Mouse (Mus musculus) forebrain, embryonic 11.5 days (tissue): Measurements from ENCODE around the gene Cyb5r2. TPM values are rescaled to one million over a fixed set of nuclear protein-coding genes. Genes with fewer than 3 reads are reported as not detected.

Experiments
- ATAC-seq: fragments of 200-750 bp; cut with Nextera tagmentation; replicated peaks from 2 replicates; pipeline ENCODE4 v1.8.0; 2017; ENCODE audit warnings: moderate TSS enrichment; ENCODE audit not compliant: low FRiP score
- DNase-seq: peaks from one replicate; pipeline ENCODE4 v3.0.0-alpha.2; 2017; ENCODE audit warnings: low spot score
- H3K27ac ChIP-seq: fragments of 300-500 bp; sonication (generic); 2 replicates; pipeline ENCODE4 v1.5.1; 2014; ENCODE audit warnings: low read depth, low read length
- H3K27me3 ChIP-seq: fragments of 300-500 bp; sonication (generic); 2 replicates; pipeline ENCODE4 v1.6.1; 2014; ENCODE audit warnings: mild to moderate bottlenecking, low read length, mixed read lengths; ENCODE audit not compliant: control insufficient read depth, insufficient read depth
- H3K36me3 ChIP-seq: fragments of 300-500 bp; sonication (generic); 2 replicates; pipeline ENCODE4 v1.6.1; 2014; ENCODE audit warnings: mild to moderate bottlenecking, low read length, moderate library complexity, mixed read lengths; ENCODE audit not compliant: control insufficient read depth, insufficient read depth
- H3K4me1 ChIP-seq: fragments of 300-500 bp; sonication (generic); replicated peaks from 2 replicates; pipeline ENCODE4 v1.6.1; 2014; ENCODE audit warnings: low read length, mixed read lengths; ENCODE audit not compliant: control insufficient read depth, insufficient read depth
- H3K4me2 ChIP-seq: fragments of 300-500 bp; sonication (generic); 2 replicates; pipeline ENCODE4 v1.6.1; 2014; ENCODE audit warnings: low read depth, mild to moderate bottlenecking, low read length, moderate library complexity, mixed read lengths; ENCODE audit not compliant: severe bottlenecking
- H3K4me3 ChIP-seq: fragments of 300-500 bp; sonication (generic); 2 replicates; pipeline ENCODE4 v1.5.1; 2014; ENCODE audit warnings: low read depth, low read length
- H3K9ac ChIP-seq: fragments of 300-500 bp; sonication (generic); 2 replicates; pipeline ENCODE4 v1.6.1; 2014; ENCODE audit warnings: low read length
- H3K9me3 ChIP-seq: fragments of 300-500 bp; sonication (generic); 2 replicates; pipeline ENCODE4 v1.6.1; 2016; ENCODE audit warnings: low read length, mixed read lengths; ENCODE audit not compliant: control insufficient read depth
- WGBS: fragments of 180-500 bp; shearing (Covaris S2); extraction: QIAGEN DNeasy Blood & Tissue Kit; methylation state at CpG from one replicate; pipeline ENCODE4 v1.1.7; 2014; 5-methylcytosine and 5-hydroxymethylcytosine counted together
- polyA plus RNA-seq: library from polyadenylated mRNA; unstranded; fragments of >200 nt; fragmentation: Nextera tagmentation; extraction: Ambion mirVana; gene quantifications from 2 replicates; pipeline ENCODE4 v1.2.1, GENCODE M21; 2014

Cyb5r2 gene
- polyA plus RNA-seq, 1 experiment from 2014 or later = 0.11 TPM

- no peak overlapping the region for H3K4me2 ChIP-seq
- H3K9ac ChIP-seq = no peak overlapping the region
- DNase-seq (no peak), ATAC-seq (no peak)
- no peaks in the 10 kb centered on the region for H3K36me3 ChIP-seq
- H3K4me1 ChIP-seq = no peaks in the 10 kb centered on the region
- 93% methylated on average over 4 of the region's 4 CpGs for WGBS
- no peak overlapping the region for H3K4me3 ChIP-seq
- H3K9me3 ChIP-seq = no peaks in the 10 kb centered on the region
- H3K27me3 ChIP-seq = no peaks in the 10 kb centered on the region
- H3K27ac ChIP-seq = no peak overlapping the region
These were observed 13.4 kb downstream of the Cyb5r2 start for GRCm38 (mm10) chr7:107744454-107744853.

GRCm38 (mm10) chr7:107742963-107743465 lies 14.8 kb downstream of the Cyb5r2 start:
- no peak for ATAC-seq
- H3K4me3 ChIP-seq = no peak overlapping the region
- H3K36me3 ChIP-seq = no peaks in the 10 kb centered on the region
- no peaks in the 10 kb centered on the region for H3K9me3 ChIP-seq
- no peak overlapping the region for H3K9ac ChIP-seq
- H3K27me3 ChIP-seq = no peaks in the 10 kb centered on the region
- WGBS = 92% methylated on average over 10 of the region's 10 CpGs
- peak; percentile 40 for DNase-seq
- no peak overlapping the region for H3K27ac ChIP-seq
- no peak overlapping the region for H3K4me2 ChIP-seq
- H3K4me1 ChIP-seq = no peaks in the 10 kb centered on the region

- H3K4me1 ChIP-seq = no peaks in the 10 kb centered on the region
- H3K27ac ChIP-seq = no peak overlapping the region
- no peak overlapping the region for H3K4me2 ChIP-seq
- H3K9me3 ChIP-seq = no peaks in the 10 kb centered on the region
- DNase-seq (peak; percentile 57), ATAC-seq (no peak)
- no peaks in the 10 kb centered on the region for H3K36me3 ChIP-seq
- H3K9ac ChIP-seq = no peak overlapping the region
- no peaks in the 10 kb centered on the region for H3K27me3 ChIP-seq
- no peak overlapping the region for H3K4me3 ChIP-seq
- WGBS = 51% methylated on average over 2 of the region's 2 CpGs
These were observed 19.1 kb downstream of the Cyb5r2 start for GRCm38 (mm10) chr7:107738726-107739125.

- Histone ChIP-seq H3K9ac (no peak overlapping the region), H3K4me3 (no peak overlapping the region), H3K4me1 (no peaks in the 10 kb centered on the region), H3K4me2 (no peak overlapping the region), H3K27ac (no peak overlapping the region), H3K36me3 (no peaks in the 10 kb centered on the region), H3K9me3 (no peaks in the 10 kb centered on the region), H3K27me3 (no peaks in the 10 kb centered on the region)
- no peak for ATAC-seq
- no peak for DNase-seq
- 75% methylated on average over 2 of the region's 2 CpGs for whole genome bisulfite sequencing
These were observed 24.7 kb downstream of the Cyb5r2 start for GRCm38 (mm10) chr7:107733162-107733561.

GRCm38 (mm10) chr7:107730587-107730986 lies 27.2 kb downstream of the Cyb5r2 start:
- Histone ChIP-seq H3K4me3 (no peak overlapping the region), H3K9me3 (no peaks in the 10 kb centered on the region; the same call in 1 of the 2 replicates), H3K4me1 (no peaks in the 10 kb centered on the region), H3K9ac (no peak overlapping the region), H3K27me3 (no peaks in the 10 kb centered on the region), H3K27ac (no peak overlapping the region), H3K36me3 (no peaks in the 10 kb centered on the region), H3K4me2 (no peak overlapping the region)
- ATAC-seq (no peak), DNase-seq (no peak)
- 84% methylated on average over 10 of the region's 10 CpGs for WGBS

GRCm38 (mm10) chr7:107727538-107727937 lies 30.3 kb downstream of the Cyb5r2 start:
- H3K4me2 ChIP-seq = no peak overlapping the region
- no peak overlapping the region for H3K9ac ChIP-seq
- H3K36me3 ChIP-seq = no peaks in the 10 kb centered on the region
- no peak for DNase-seq
- H3K4me3 ChIP-seq = no peak overlapping the region
- ATAC-seq = no peak
- H3K4me1 ChIP-seq = no peaks in the 10 kb centered on the region
- no peaks in the 10 kb centered on the region; the same call in 1 of the 2 replicates for H3K9me3 ChIP-seq
- WGBS = 74% methylated on average over 3 of the region's 3 CpGs
- no peaks in the 10 kb centered on the region for H3K27me3 ChIP-seq
- no peak overlapping the region for H3K27ac ChIP-seq

GRCm38 (mm10) chr7:107722536-107722935 lies 35.3 kb downstream of the Cyb5r2 start:
- Histone ChIP-seq H3K9me3 (no peaks in the 10 kb centered on the region; the same call in 1 of the 2 replicates), H3K4me3 (no peak overlapping the region), H3K36me3 (no peaks in the 10 kb centered on the region), H3K27me3 (no peaks in the 10 kb centered on the region), H3K9ac (no peak overlapping the region), H3K4me2 (no peak overlapping the region), H3K4me1 (no peaks in the 10 kb centered on the region), H3K27ac (no peak overlapping the region)
- no peak for DNase-seq
- no peak for ATAC-seq
- WGBS = 92% methylated on average over 4 of the region's 4 CpGs

GRCm38 (mm10) chr7:107720771-107721170 lies 37.1 kb downstream of the Cyb5r2 start:
- no peak overlapping the region for H3K27ac ChIP-seq
- DNase-seq (no peak), ATAC-seq (no peak)
- no peak overlapping the region for H3K4me2 ChIP-seq
- WGBS = 80% methylated on average over 1 of the region's 1 CpGs
- H3K36me3 ChIP-seq = no peaks in the 10 kb centered on the region
- H3K4me3 ChIP-seq = no peak overlapping the region
- H3K9me3 ChIP-seq = no peaks in the 10 kb centered on the region; the same call in 1 of the 2 replicates
- H3K9ac ChIP-seq = no peak overlapping the region
- no peaks in the 10 kb centered on the region for H3K27me3 ChIP-seq
- H3K4me1 ChIP-seq = no peaks in the 10 kb centered on the region

GRCm38 (mm10) chr7:107714067-107714466 lies 43.8 kb downstream of the Cyb5r2 start:
- 86% methylated on average over 5 of the region's 5 CpGs for WGBS

More at GRCm38 (mm10) chr7:107714067-107714466, 43.8 kb downstream of the Cyb5r2 start:
- H3K9ac ChIP-seq = no peak overlapping the region
- no peak overlapping the region for H3K27ac ChIP-seq
- no peaks in the 10 kb centered on the region for H3K4me1 ChIP-seq
- H3K36me3 ChIP-seq = no peaks in the 10 kb centered on the region
- no peak overlapping the region for H3K4me2 ChIP-seq
- no peak for DNase-seq
- no peaks in the 10 kb centered on the region for H3K27me3 ChIP-seq
- H3K9me3 ChIP-seq = no peaks in the 10 kb centered on the region
- no peak for ATAC-seq
- H3K4me3 ChIP-seq = no peak overlapping the region
